Comparison of ENCODE assay signal across 8 mouse cellular contexts in the genomic region with DNA sequence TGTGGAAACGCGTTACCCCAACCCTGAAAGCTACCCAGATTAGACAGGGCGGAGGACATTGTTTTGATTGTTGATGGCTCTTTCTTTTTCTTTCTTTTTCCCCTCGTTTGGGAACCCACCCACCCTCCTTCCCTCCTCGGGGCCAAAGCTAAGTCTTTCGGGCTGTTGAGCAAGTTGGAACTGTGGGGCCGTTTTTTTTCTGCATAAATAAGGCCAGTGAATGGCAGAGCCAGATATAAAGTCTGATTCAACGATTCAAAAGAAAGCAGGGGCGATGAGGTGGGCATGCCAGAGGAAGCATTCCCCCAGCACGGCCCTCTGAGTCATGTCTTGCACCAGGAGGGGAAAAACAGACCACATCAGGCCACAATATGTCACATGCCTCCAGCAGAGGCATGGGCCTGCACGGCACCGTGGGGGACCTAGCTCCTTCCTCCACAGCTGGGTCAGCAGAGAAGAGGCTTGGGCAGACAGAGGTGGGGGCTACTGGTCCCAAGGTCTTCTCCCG.
DNase-seq lines count a peak whose midpoint lies in the region; ATAC-seq and TF ChIP-seq lines count a peak whose summit lies in the region.

No protein-coding gene starts in this region.

- H3K27me3 ChIP-seq in C2C12 (ENCODE audit: control insufficient read depth, insufficient read depth, insufficient read length) = no peaks in the 10 kb centered on the region
- H3K27me3 ChIP-seq in embryonic facial prominence, embryonic 13.5 days = no peaks in the 10 kb centered on the region
- no peaks in the 10 kb centered on the region for H3K27me3 ChIP-seq in heart, embryonic 16.5 days (ENCODE audit: control insufficient read depth, insufficient read depth, low read length)
- no peaks in the 10 kb centered on the region for H3K27me3 ChIP-seq in small intestine, adult 2 months (ENCODE audit: control insufficient read depth, insufficient read depth, low read length)

- no peak for TF ChIP-seq CTCF in C2C12 (IDR thresholded peaks at IDR 0.05; ENCODE audit: control insufficient read depth, insufficient read depth, insufficient read length)
- TF ChIP-seq CTCF in left cerebral cortex, adult 2 months (IDR thresholded peaks at IDR 0.05) = no peak
- no peak for TF ChIP-seq CTCF in small intestine, adult 2 months (IDR thresholded peaks at IDR 0.05; ENCODE audit: extremely low read depth, insufficient read length, insufficient replicate concordance, low read depth, low read length)

- H3K4me1 ChIP-seq in embryonic facial prominence, embryonic 13.5 days = peaks cover 31% of the 10 kb centered on the region
- H3K4me1 ChIP-seq in heart, embryonic 16.5 days (ENCODE audit: control insufficient read depth, insufficient read depth, low read length) = peaks cover 28% of the 10 kb centered on the region
- peaks cover 16% of the 10 kb centered on the region for H3K4me1 ChIP-seq in small intestine, adult 2 months (ENCODE audit: control insufficient read depth, insufficient read depth, insufficient read length, low read length)

- intact Hi-C loops in left cerebral cortex, adult 2 months (cut with DNase I) = loop anchor here (1.0 to 10.0 kb wide), 6 partner anchors 60 to 874 kb away; a partner anchor contains a TSS

- H3K36me3 ChIP-seq in C2C12 (ENCODE audit: control insufficient read depth, insufficient read depth) (no peaks in the 10 kb centered on the region), macrophage (ENCODE audit: inconsistent target) (no peaks in the 10 kb centered on the region)
- no peaks in the 10 kb centered on the region for H3K36me3 ChIP-seq in embryonic facial prominence, embryonic 13.5 days
- H3K36me3 ChIP-seq in heart, embryonic 16.5 days (ENCODE audit: control insufficient read depth, insufficient read depth) = no peaks in the 10 kb centered on the region
- no peaks in the 10 kb centered on the region for H3K36me3 ChIP-seq in small intestine, adult 2 months (ENCODE audit: control insufficient read depth, insufficient read depth, low read length)

- no peak for ATAC-seq in embryonic facial prominence, embryonic 13.5 days (ENCODE audit: insufficient number of reproducible peaks, insufficient read depth, low FRiP score, low TSS enrichment, low read depth)
- ATAC-seq in heart, embryonic 16.5 days (replicated peaks; ENCODE audit: extremely low read depth, insufficient read depth, low FRiP score) = no peak
- ATAC-seq in megakaryocyte-erythroid progenitor cell, adult 5-6 weeks (replicated peaks; ENCODE audit: low FRiP score, low TSS enrichment, poor library complexity, severe bottlenecking) = no peak

- WGBS in embryonic facial prominence, embryonic 13.5 days = 2% methylated on average over 13 of the region's 13 CpGs
- WGBS in heart, embryonic 16.5 days = 9% methylated on average over 13 of the region's 13 CpGs
- 5% methylated on average over 13 of the region's 13 CpGs for WGBS in macrophage (ENCODE audit: missing documents)
- 31% methylated on average over 13 of the region's 13 CpGs for WGBS in small intestine, adult 2 months

- H3K4me3 ChIP-seq in C2C12 (ENCODE audit: insufficient read depth, poor library complexity, severe bottlenecking) (peak overlapping the region; percentile 44), macrophage (ENCODE audit: inconsistent target) (peak overlapping the region; percentile 34)
- H3K4me3 ChIP-seq in embryonic facial prominence, embryonic 13.5 days = peak overlapping the region; percentile 48
- peak overlapping the region; percentile 57 for H3K4me3 ChIP-seq in heart, embryonic 16.5 days (ENCODE audit: low read length)
- peak overlapping the region; percentile 63 for H3K4me3 ChIP-seq in left cerebral cortex, adult 2 months
- peak overlapping the region; percentile 74 for H3K4me3 ChIP-seq in small intestine, adult 2 months (ENCODE audit: low read depth, low read length)

- no peaks in the 10 kb centered on the region for H3K79me3 ChIP-seq in C2C12 (ENCODE audit: low read depth)

- no peaks in the 10 kb centered on the region for H3K9me3 ChIP-seq in embryonic facial prominence, embryonic 13.5 days
- no peaks in the 10 kb centered on the region for H3K9me3 ChIP-seq in heart, embryonic 16.5 days (replicated peaks; ENCODE audit: control insufficient read depth, low read length)

- no peak for TF ChIP-seq POLR2A in small intestine, adult 2 months (IDR thresholded peaks at IDR 0.05; ENCODE audit: low read depth, low read length)

- peak overlapping the region; percentile 74 for H3K4me2 ChIP-seq in embryonic facial prominence, embryonic 13.5 days
- peak overlapping the region; percentile 60 for H3K4me2 ChIP-seq in heart, embryonic 16.5 days (ENCODE audit: low read depth, low read length)

- H3K27ac ChIP-seq in embryonic facial prominence, embryonic 13.5 days = peak overlapping the region; percentile 100
- peak overlapping the region; percentile 96 for H3K27ac ChIP-seq in heart, embryonic 16.5 days (ENCODE audit: low read length)
- peak overlapping the region; percentile 99 for H3K27ac ChIP-seq in left cerebral cortex, adult 2 months
- peak overlapping the region; percentile 96 for H3K27ac ChIP-seq in macrophage
- H3K27ac ChIP-seq in small intestine, adult 2 months (ENCODE audit: insufficient read depth, low read depth, low read length) = peak overlapping the region; percentile 88

- H3K79me2 ChIP-seq in C2C12 (ENCODE audit: control insufficient read depth, insufficient read depth) (peaks cover 22% of the 10 kb centered on the region), macrophage (ENCODE audit: inconsistent target) (no peaks in the 10 kb centered on the region)

- H3ac ChIP-seq in C2C12 (ENCODE audit: control insufficient read depth, insufficient read length, low read depth) = peak overlapping the region; percentile 92

- DNase-seq in NIH3T3 (ENCODE audit: low read depth) = peak; percentile 84
- DNase-seq in left cerebral cortex, adult 2 months (ENCODE audit: extremely low spot score in 1 of 2, low spot score in 2 of 2) = peak; percentile 43 to 55

- H3K9ac ChIP-seq in embryonic facial prominence, embryonic 13.5 days = peak overlapping the region; percentile 90
- peak overlapping the region; percentile 82 for H3K9ac ChIP-seq in heart, embryonic 16.5 days (ENCODE audit: low read length)

TF ChIP-seq in C2C12, 6 proteins besides CTCF, POLR2A, EP300 and RAD21:
- TF ChIP-seq MYOG (IDR thresholded peaks at IDR 0.05; ENCODE audit: control insufficient read depth, extremely low read depth, insufficient read length) = no peak
- TF ChIP-seq FOSL1 (IDR thresholded peaks at IDR 0.05; ENCODE audit: insufficient read depth, low read length, poor library complexity, severe bottlenecking) = peak; percentile 46
- TF ChIP-seq MAX (IDR thresholded peaks at IDR 0.05) = peak; percentile 91
- peak; percentile 20 for TF ChIP-seq CEBPB (IDR thresholded peaks at IDR 0.05; ENCODE audit: low read depth)
- peak; percentile 83 for TF ChIP-seq USF1 (IDR thresholded peaks at IDR 0.05; ENCODE audit: low read depth)
- TF ChIP-seq MYOD1 (IDR thresholded peaks at IDR 0.05; ENCODE audit: control insufficient read depth, insufficient read length, low read depth) = no peak
